Mouse (Mus musculus) urinary bladder, postnatal 4 days (tissue): Measurements from ENCODE around the gene Zfp128.
"Not testable (repeated sequence)": the region's sequence is repeated elsewhere in the genome, so short reads cannot be mapped to it uniquely, and the experiment has no call there.

Experiments
- DNase-seq, 2 experiments: peaks; one replicate each; pipeline ENCODE4 v3.0.0; 2021 to 2022; ENCODE audit warnings: low spot score in 2 of 2

Zfp128 gene

GRCm38 (mm10) chr7:12921705-12922465, 40.9 kb downstream of the Zfp128 start, which contains the start of gene Rps5:
Rps5 (plus strand) TSS chr7:12922290.
- DNase-seq: peak; percentile 97

- no peak for DNase-seq
These were observed 41.8 kb downstream of the Zfp128 start for GRCm38 (mm10) chr7:12922729-12923128.

- DNase-seq: no peak
These were observed 45.3 kb downstream of the Zfp128 start for GRCm38 (mm10) chr7:12926316-12926715.

- peak; percentile 54 to 78 for DNase-seq
These were observed 46.3 kb downstream of the Zfp128 start, which contains the start of gene Rnf225 for GRCm38 (mm10) chr7:12927191-12927680. Rnf225 (plus strand) TSS chr7:12927416.

GRCm38 (mm10) chr7:12927693-12928589, 47.0 kb downstream of the Zfp128 start:
- DNase-seq: no peak

- no peak for DNase-seq
These were observed 52.7 kb downstream of the Zfp128 start for GRCm38 (mm10) chr7:12933615-12934140.

- DNase-seq: no peak
These were observed 53.8 kb downstream of the Zfp128 start for GRCm38 (mm10) chr7:12934808-12935207.

DNA sequence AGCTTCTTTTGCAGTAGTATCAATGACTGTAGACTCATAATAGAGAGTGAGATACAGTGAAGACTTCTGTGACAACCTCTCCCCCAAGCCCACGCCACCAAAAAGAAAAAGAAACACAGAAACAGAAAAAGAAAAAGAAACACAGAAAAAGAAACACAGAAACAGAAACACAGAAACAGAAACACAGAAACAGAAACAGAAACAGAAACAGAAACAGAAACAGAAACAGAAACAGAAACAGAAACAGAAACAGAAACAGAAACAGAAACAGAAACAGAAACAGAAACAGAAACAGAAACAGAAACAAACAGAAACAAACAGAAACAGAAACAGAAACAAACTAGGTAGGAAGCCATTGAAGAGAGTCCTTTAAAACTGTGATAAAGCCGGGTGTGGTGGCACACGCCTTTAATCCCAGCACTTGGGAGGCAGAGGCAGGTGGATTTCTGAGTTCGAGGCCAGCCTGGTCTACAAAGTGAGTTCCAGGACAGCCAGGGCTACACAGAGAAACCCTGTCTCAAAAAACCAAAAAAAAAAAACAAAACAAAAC, 56.4 kb downstream of the Zfp128 start:
- not testable (repeated sequence) for DNase-seq

GRCm38 (mm10) chr7:12940599-12940998, 59.6 kb downstream of the Zfp128 start:
- no peak for DNase-seq
